10 mouse cellular contexts compared by ENCODE assay signal in the genomic region with DNA sequence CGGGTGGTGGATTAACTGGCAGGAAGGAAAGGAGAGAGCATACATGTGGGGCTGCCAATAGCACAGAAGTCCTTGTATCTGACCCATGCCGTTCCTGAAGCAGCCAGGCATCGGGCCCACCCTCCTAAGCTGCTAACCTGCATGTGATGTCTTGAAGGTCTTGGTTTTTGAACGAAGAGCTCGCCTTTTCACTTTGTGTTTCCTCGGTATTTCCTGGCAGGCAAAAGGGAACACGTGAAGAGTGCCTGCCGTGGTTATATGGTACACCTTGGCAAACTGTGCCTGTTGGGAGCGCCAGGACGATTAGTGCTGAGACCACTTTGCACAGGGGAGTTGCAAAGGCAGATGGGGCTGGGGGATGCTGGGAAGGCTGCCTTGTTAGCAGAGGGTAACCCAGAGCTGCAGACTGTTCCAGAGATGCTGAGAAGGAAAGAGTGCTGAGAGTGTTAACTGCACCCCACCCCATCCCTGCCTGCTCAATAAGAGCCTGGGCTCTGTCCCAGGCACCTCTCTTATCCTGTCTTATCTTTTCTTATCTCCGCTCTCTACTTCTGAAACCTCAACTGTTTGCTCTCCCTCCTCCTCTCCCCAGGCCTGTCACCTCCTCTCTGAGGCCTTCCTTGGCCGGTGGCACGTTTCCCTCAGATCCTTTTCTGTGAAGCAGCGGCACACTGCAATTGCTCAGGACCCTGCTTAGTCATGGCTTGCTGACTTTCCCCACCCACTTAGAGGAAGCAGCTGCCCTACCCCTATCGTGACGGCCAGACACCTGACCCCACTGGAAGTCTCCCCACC. TPM values are rescaled to one million over a fixed set of nuclear protein-coding genes. Genes with fewer than 3 reads are reported as not detected.
DNase-seq lines count a peak whose midpoint lies in the region; ATAC-seq and TF ChIP-seq lines count a peak whose summit lies in the region.
"Had no signal": no experiment of that assay in that cellular context is flagged by ENCODE, and none has a peak within 500 bp of the region (broad histone marks: within the 10 kb centered on the region; RNA-seq: fewer than 3 reads in every experiment).

No protein-coding gene starts in this region.

- no peak for TF ChIP-seq CTCF in thymus, adult 2 months (IDR thresholded peaks at IDR 0.05; ENCODE audit: borderline replicate concordance, control insufficient read depth, extremely low read depth, insufficient read depth, low read length, poor library complexity)
- TF ChIP-seq CTCF in intestine, postnatal 0 days (IDR thresholded peaks at IDR 0.05; ENCODE audit: low read depth): no peak
- no peak for TF ChIP-seq CTCF in stomach, postnatal 0 days (IDR thresholded peaks at IDR 0.05; ENCODE audit: low read depth)

- peaks cover 26% of the 10 kb centered on the region for H3K4me1 ChIP-seq in embryonic facial prominence, embryonic 13.5 days
- peaks cover 40% of the 10 kb centered on the region for H3K4me1 ChIP-seq in embryonic facial prominence, embryonic 10.5 days
- H3K4me1 ChIP-seq in thymus, adult 2 months (replicated peaks; ENCODE audit: control insufficient read depth, insufficient read depth, low read length): peaks cover 14% of the 10 kb centered on the region
- H3K4me1 ChIP-seq in intestine, postnatal 0 days (replicated peaks; ENCODE audit: control insufficient read depth, insufficient read depth, low read length): peaks cover 31% of the 10 kb centered on the region
- 0 out of 2 replicates have a peak, but pooled peaks cover 4% of the 10 kb centered on the region for H3K4me1 ChIP-seq in stomach, postnatal 0 days (replicated peaks; ENCODE audit: control insufficient read depth, insufficient read depth)
- H3K4me1 ChIP-seq in midbrain, embryonic 16.5 days (ENCODE audit: control insufficient read depth, insufficient read depth, low read length): peaks cover 2% of the 10 kb centered on the region; the same call in 1 of the 2 replicates

- H3K27me3 ChIP-seq in embryonic facial prominence, embryonic 13.5 days: peaks cover 4% of the 10 kb centered on the region; the same call in 1 of the 2 replicates
- H3K27me3 ChIP-seq in embryonic facial prominence, embryonic 10.5 days (replicated peaks; ENCODE audit: low read depth, poor library complexity, severe bottlenecking): peaks cover 20% of the 10 kb centered on the region
- no peaks in the 10 kb centered on the region for H3K27me3 ChIP-seq in thymus, adult 2 months (ENCODE audit: control insufficient read depth, insufficient read depth, low read length)
- no peaks in the 10 kb centered on the region for H3K27me3 ChIP-seq in intestine, postnatal 0 days (replicated peaks; ENCODE audit: control insufficient read depth, insufficient read depth, low read length)
- no peaks in the 10 kb centered on the region for H3K27me3 ChIP-seq in stomach, postnatal 0 days (ENCODE audit: control insufficient read depth, insufficient read depth, low read length)
- H3K27me3 ChIP-seq in midbrain, embryonic 16.5 days (ENCODE audit: control insufficient read depth, insufficient read depth, low read depth, low read length): no peaks in the 10 kb centered on the region

- TF ChIP-seq POLR2A in thymus, adult 2 months (IDR thresholded peaks at IDR 0.05; ENCODE audit: control insufficient read depth, extremely low read depth, insufficient read depth, low read length, poor library complexity): no peak

- TF ChIP-seq EP300 in stomach, postnatal 0 days (optimal IDR thresholded peaks at IDR 0.05): no peak

- no peak for ATAC-seq in embryonic facial prominence, embryonic 13.5 days (ENCODE audit: insufficient number of reproducible peaks, insufficient read depth, low FRiP score, low TSS enrichment, low read depth)
- ATAC-seq in intestine, postnatal 0 days: peak; percentile 9; the same call in 1 of the 2 replicates
- ATAC-seq in stomach, postnatal 0 days (ENCODE audit: low FRiP score, low TSS enrichment): peak; percentile 33; the same call in 1 of the 2 replicates
- no peak for ATAC-seq in midbrain, embryonic 16.5 days

- no peak overlapping the region for H3K4me3 ChIP-seq in embryonic facial prominence, embryonic 13.5 days
- no peak overlapping the region for H3K4me3 ChIP-seq in embryonic facial prominence, embryonic 10.5 days
- H3K4me3 ChIP-seq in thymus, adult 2 months (ENCODE audit: control insufficient read depth, insufficient read depth, low read length): no peak overlapping the region
- H3K4me3 ChIP-seq in intestine, postnatal 0 days (ENCODE audit: low read depth, low read length): no peak overlapping the region
- no peak overlapping the region for H3K4me3 ChIP-seq in stomach, postnatal 0 days (ENCODE audit: low read depth, low read length)
- H3K4me3 ChIP-seq in midbrain, embryonic 16.5 days (ENCODE audit: low read depth, low read length): no peak overlapping the region

- H3K9ac ChIP-seq in embryonic facial prominence, embryonic 13.5 days: 0 out of 2 replicates have a peak overlapping the region, but pooled peaks have one; percentile 21
- H3K9ac ChIP-seq in intestine, postnatal 0 days (ENCODE audit: low read depth, low read length): no peak overlapping the region
- H3K9ac ChIP-seq in stomach, postnatal 0 days (ENCODE audit: low read length): no peak overlapping the region
- no peak overlapping the region for H3K9ac ChIP-seq in midbrain, embryonic 16.5 days (ENCODE audit: low read depth, low read length)

- no peak overlapping the region for H3K4me2 ChIP-seq in embryonic facial prominence, embryonic 13.5 days
- peak overlapping the region; percentile 30 for H3K4me2 ChIP-seq in intestine, postnatal 0 days (replicated peaks; ENCODE audit: low read depth)
- 0 out of 2 replicates have a peak overlapping the region, but pooled peaks have one; percentile 17 for H3K4me2 ChIP-seq in stomach, postnatal 0 days (replicated peaks; ENCODE audit: low read depth)
- no peak overlapping the region for H3K4me2 ChIP-seq in midbrain, embryonic 16.5 days (ENCODE audit: low read length)

- H3K9me3 ChIP-seq in embryonic facial prominence, embryonic 13.5 days: no peaks in the 10 kb centered on the region
- H3K9me3 ChIP-seq in embryonic facial prominence, embryonic 10.5 days: no peaks in the 10 kb centered on the region
- H3K9me3 ChIP-seq in intestine, postnatal 0 days (ENCODE audit: control insufficient read depth): no peaks in the 10 kb centered on the region
- no peaks in the 10 kb centered on the region for H3K9me3 ChIP-seq in stomach, postnatal 0 days (ENCODE audit: control insufficient read depth, low read length)
- H3K9me3 ChIP-seq in midbrain, embryonic 16.5 days (replicated peaks; ENCODE audit: control insufficient read depth, low read length, poor library complexity, severe bottlenecking): no peaks in the 10 kb centered on the region

- no peak overlapping the region for H3K27ac ChIP-seq in embryonic facial prominence, embryonic 13.5 days
- H3K27ac ChIP-seq in embryonic facial prominence, embryonic 10.5 days (replicated peaks): no peak overlapping the region; the same call in 1 of the 2 replicates
- no peak overlapping the region for H3K27ac ChIP-seq in thymus, adult 2 months (ENCODE audit: control insufficient read depth, insufficient read depth, low read length)
- no peak overlapping the region; the same call in 1 of the 2 replicates for H3K27ac ChIP-seq in intestine, postnatal 0 days (ENCODE audit: low read depth, low read length)
- no peak overlapping the region for H3K27ac ChIP-seq in stomach, postnatal 0 days (replicated peaks)
- no peak overlapping the region for H3K27ac ChIP-seq in midbrain, embryonic 16.5 days (ENCODE audit: low read length)

- 50% methylated on average over 16 of the region's 16 CpGs for WGBS in embryonic facial prominence, embryonic 13.5 days
- WGBS in embryonic facial prominence, embryonic 10.5 days: 51% methylated on average over 16 of the region's 16 CpGs
- WGBS in thymus, adult 2 months: 17% methylated on average over 16 of the region's 16 CpGs
- 24% methylated on average over 16 of the region's 16 CpGs for WGBS in intestine, postnatal 0 days
- WGBS in stomach, postnatal 0 days: 33% methylated on average over 16 of the region's 16 CpGs
- WGBS in midbrain, embryonic 16.5 days: 41% methylated on average over 16 of the region's 16 CpGs

- no peaks in the 10 kb centered on the region for H3K36me3 ChIP-seq in embryonic facial prominence, embryonic 13.5 days
- H3K36me3 ChIP-seq in embryonic facial prominence, embryonic 10.5 days (replicated peaks): no peaks in the 10 kb centered on the region
- no peaks in the 10 kb centered on the region for H3K36me3 ChIP-seq in thymus, adult 2 months (ENCODE audit: control insufficient read depth, insufficient read depth, low read length)
- no peaks in the 10 kb centered on the region for H3K36me3 ChIP-seq in intestine, postnatal 0 days (ENCODE audit: control insufficient read depth, insufficient read depth)
- no peaks in the 10 kb centered on the region for H3K36me3 ChIP-seq in stomach, postnatal 0 days (ENCODE audit: control insufficient read depth, insufficient read depth, low read length)
- no peaks in the 10 kb centered on the region for H3K36me3 ChIP-seq in midbrain, embryonic 16.5 days (ENCODE audit: control insufficient read depth, insufficient read depth, low read length)

- no peak for DNase-seq in embryonic facial prominence, embryonic 10.5 days (ENCODE audit: low spot score)
- DNase-seq in thymus, adult 2 months: peak; percentile 18
- DNase-seq in thymus, postnatal 4 days: no peak
- peak; percentile 60 for DNase-seq in stomach, postnatal 0 days (ENCODE audit: low spot score)
- DNase-seq in spleen, postnatal 4 days (ENCODE audit: low spot score in 2 of 2): no peak
- DNase-seq: kidney, adult 11 months; midbrain, embryonic 14.5 days had no signal

RNA-seq across cellular contexts. Expression of gene Etv3, which starts 13.0 kb away (rescaled TPM):
- polyA plus RNA-seq in embryonic facial prominence, embryonic 13.5 days (2015; fragmentation: Nextera tagmentation; extraction: Ambion mirVana): 19.6 and 19.8 TPM in 2 replicates
- 11.9 and 14.0 TPM in 2 replicates for polyA plus RNA-seq in embryonic facial prominence, embryonic 10.5 days (2016; fragmentation: Nextera tagmentation; extraction: Ambion mirVana)
- polyA plus RNA-seq in thymus, adult 2 months (2012; rRNA removed): 38.4 and 40.9 TPM in 2 replicates
- 9.5 and 11.2 TPM in 2 replicates for polyA plus RNA-seq in intestine, postnatal 0 days (2015; fragmentation: Nextera tagmentation; extraction: Ambion mirVana)
- 11.8 and 13.6 TPM in 2 replicates for polyA plus RNA-seq in stomach, postnatal 0 days (2015; fragmentation: Nextera tagmentation; extraction: Ambion mirVana)
- 9.7 and 11.4 TPM in 2 replicates for polyA plus RNA-seq in midbrain, embryonic 16.5 days (2015; fragmentation: Nextera tagmentation; extraction: Ambion mirVana)

Comparison
In these comparisons a context has a peak if more than half of its experiments do, and no peak if none do; other contexts are left out.
1. DNase-seq: peak in thymus, adult 2 months (single experiment) and stomach, postnatal 0 days (single experiment); none in embryonic facial prominence, embryonic 10.5 days (single experiment), thymus, postnatal 4 days (single experiment) and spleen, postnatal 4 days (0 of 2).
2. ATAC-seq: peak in intestine, postnatal 0 days (single experiment) and stomach, postnatal 0 days (single experiment); none in embryonic facial prominence, embryonic 13.5 days (single experiment) and midbrain, embryonic 16.5 days (single experiment).
3. H3K4me2 ChIP-seq: peak in intestine, postnatal 0 days (single experiment) and stomach, postnatal 0 days (single experiment); none in embryonic facial prominence, embryonic 13.5 days (single experiment) and midbrain, embryonic 16.5 days (single experiment).